Mouse (Mus musculus) intestine, embryonic 14.5 days (tissue): ENCODE data around the gene Lrrc75a. TPM values are rescaled to one million over a fixed set of nuclear protein-coding genes. Genes with fewer than 3 reads are reported as not detected.

Experiments used
- ATAC-seq: fragments of 200-750 bp; cut with Nextera tagmentation; replicated peaks from 2 replicates; pipeline ENCODE4 v1.8.0; 2017; ENCODE audit warnings: low read depth, moderate number of reproducible peaks, moderate TSS enrichment, moderate library complexity; ENCODE audit not compliant: low FRiP score, low TSS enrichment
- DNase-seq: peaks from one replicate; pipeline ENCODE4 v3.0.0-alpha.2; 2018; ENCODE audit warnings: low spot score
- H3K27ac ChIP-seq: fragments of 300-500 bp; sonication (generic); 2 replicates; pipeline ENCODE4 v1.5.1; 2014; ENCODE audit warnings: low read depth, mild to moderate bottlenecking, control low read depth
- H3K27me3 ChIP-seq: fragments of 300-500 bp; sonication (generic); replicated peaks from 2 replicates; pipeline ENCODE4 v1.6.1; 2014; ENCODE audit warnings: low read length, control low read depth; ENCODE audit not compliant: control insufficient read depth, insufficient read depth
- H3K36me3 ChIP-seq: fragments of 300-500 bp; sonication (generic); 2 replicates; pipeline ENCODE4 v1.6.1; 2014; ENCODE audit warnings: low read length, control low read depth; ENCODE audit not compliant: control insufficient read depth, insufficient read depth
- H3K4me1 ChIP-seq: fragments of 300-500 bp; sonication (generic); replicated peaks from 2 replicates; pipeline ENCODE4 v1.6.1; 2014; ENCODE audit warnings: low read length, control low read depth, mixed read lengths; ENCODE audit not compliant: control insufficient read depth, insufficient read depth
- H3K4me2 ChIP-seq: fragments of 300-500 bp; sonication (generic); 2 replicates; pipeline ENCODE4 v1.6.1; 2014; ENCODE audit warnings: low read length
- H3K4me3 ChIP-seq: fragments of 300-500 bp; sonication (generic); 2 replicates; pipeline ENCODE4 v1.5.1; 2014; ENCODE audit warnings: low read depth, low read length, control low read depth, mixed read lengths
- H3K9ac ChIP-seq: fragments of 300-500 bp; sonication (generic); 2 replicates; pipeline ENCODE4 v1.6.1; 2014; ENCODE audit warnings: mild to moderate bottlenecking, low read length
- H3K9me3 ChIP-seq: fragments of 300-500 bp; sonication (generic); 2 replicates; pipeline ENCODE4 v1.6.1; 2016; ENCODE audit warnings: low read length, control low read depth; ENCODE audit not compliant: control insufficient read depth
- WGBS: fragments of 180-500 bp; shearing (Covaris S2); extraction: QIAGEN DNeasy Blood & Tissue Kit; methylation state at CpG from one replicate; pipeline ENCODE4 v1.1.7; 2014; 5-methylcytosine and 5-hydroxymethylcytosine counted together
- polyA plus RNA-seq: library from polyadenylated mRNA; unstranded; fragments of >200 nt; fragmentation: Nextera tagmentation; extraction: Ambion mirVana; gene quantifications from 2 replicates; pipeline ENCODE4 v1.2.1, GENCODE M21; 2014

Gene Lrrc75a
- polyA plus RNA-seq, 1 experiment from 2014 or later: 12.9 TPM

DNA sequence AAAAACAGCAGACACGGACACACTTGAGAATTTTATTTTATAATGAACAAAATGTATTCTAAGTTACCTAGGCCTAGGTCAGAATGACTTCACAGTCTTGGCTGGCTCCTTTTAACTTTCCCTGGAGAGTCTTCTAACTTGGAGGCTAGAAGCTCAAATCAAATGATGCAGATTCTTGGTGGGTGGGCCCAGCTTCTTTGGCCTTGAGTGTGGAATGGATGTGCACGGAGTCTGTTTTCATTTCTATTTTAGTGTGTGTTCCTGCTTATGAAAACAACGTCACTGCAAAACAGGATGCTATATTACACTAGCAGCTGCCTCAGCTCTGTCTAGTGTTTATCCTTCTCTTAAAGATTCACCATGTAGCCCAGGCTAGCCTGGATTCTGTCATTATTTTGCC lies 12.9 kb downstream of the Lrrc75a start:
- Histone ChIP-seq H3K9ac (no peak overlapping the region), H3K27ac (no peak overlapping the region), H3K27me3 (no peaks in the 10 kb centered on the region), H3K9me3 (no peaks in the 10 kb centered on the region), H3K4me3 (no peak overlapping the region), H3K36me3 (no peaks in the 10 kb centered on the region; the same call in 1 of the 2 replicates), H3K4me2 (no peak overlapping the region), H3K4me1 (peaks cover 12% of the 10 kb centered on the region)
- ATAC-seq (no peak), DNase-seq (no peak)
- WGBS: 63% methylated on average over 3 of the region's 3 CpGs

DNA sequence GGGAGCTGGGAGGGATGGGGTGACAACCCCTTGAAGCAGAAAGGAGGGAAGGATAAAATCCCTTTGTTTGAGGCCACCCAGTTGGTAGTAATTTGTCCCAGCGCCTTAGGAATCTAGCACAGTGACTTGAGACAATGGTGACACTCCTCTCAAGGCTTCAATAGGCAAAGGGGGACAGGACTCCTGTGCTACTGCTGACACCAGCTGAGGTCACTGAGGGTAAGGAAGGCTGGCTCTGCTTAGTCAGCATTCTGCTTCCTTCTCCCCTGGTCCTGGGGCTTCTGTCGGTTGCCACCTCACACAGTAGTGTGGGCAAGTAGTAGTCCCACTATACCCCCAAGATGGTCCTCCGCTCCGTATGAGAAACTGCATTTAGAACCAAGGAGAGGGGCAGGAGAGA lies 17.2 kb downstream of the Lrrc75a start:
- Histone ChIP-seq H3K9ac (no peak overlapping the region), H3K4me2 (no peak overlapping the region), H3K9me3 (no peaks in the 10 kb centered on the region), H3K36me3 (no peaks in the 10 kb centered on the region), H3K4me3 (no peak overlapping the region), H3K27me3 (no peaks in the 10 kb centered on the region), H3K4me1 (peaks cover 25% of the 10 kb centered on the region), H3K27ac (no peak overlapping the region)
- 55% methylated on average over 4 of the region's 4 CpGs for WGBS
- DNase-seq: no peak
- ATAC-seq: no peak

DNA sequence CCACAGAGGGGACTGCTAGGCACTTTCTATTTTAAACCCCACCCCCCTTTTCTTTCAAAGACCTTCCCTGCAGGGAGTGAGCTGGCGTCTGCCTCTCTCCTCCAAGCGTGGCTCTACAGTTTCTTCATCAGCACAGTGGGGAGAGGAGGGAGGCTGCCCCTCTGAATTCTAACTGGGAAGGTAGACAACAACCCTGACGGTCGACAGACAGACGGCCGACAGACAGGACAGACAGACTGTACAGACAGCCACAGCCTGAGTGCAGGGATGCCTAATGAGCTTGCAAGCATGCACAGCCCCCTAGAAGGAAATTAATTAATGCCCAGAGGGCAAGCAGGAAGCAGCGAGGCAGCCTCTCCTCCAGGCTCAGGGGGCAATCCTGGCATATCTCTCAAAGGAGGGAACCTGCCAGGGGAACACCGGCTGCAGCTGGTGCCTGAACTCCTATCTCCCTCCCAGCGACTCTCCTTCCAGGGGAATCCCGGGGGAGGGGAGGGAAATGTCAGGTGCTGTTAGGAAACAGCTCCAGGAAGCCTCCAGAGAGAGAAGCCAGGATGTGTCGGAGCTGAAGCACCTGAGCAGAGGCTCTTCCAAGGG lies 18.0 kb downstream of the Lrrc75a start:
- Histone ChIP-seq H3K36me3 (no peaks in the 10 kb centered on the region), H3K9ac (0 out of 2 replicates have a peak overlapping the region, but pooled peaks have one; percentile 1), H3K4me3 (no peak overlapping the region), H3K4me1 (peaks cover 28% of the 10 kb centered on the region), H3K4me2 (peak overlapping the region; percentile 14), H3K27ac (peak overlapping the region; percentile 3; the same call in 1 of the 2 replicates), H3K27me3 (no peaks in the 10 kb centered on the region), H3K9me3 (no peaks in the 10 kb centered on the region)
- ATAC-seq (0 out of 2 replicates have a peak, but pooled peaks have one; percentile 29), DNase-seq (no peak)
- 4% methylated on average over 11 of the region's 11 CpGs for WGBS

DNA sequence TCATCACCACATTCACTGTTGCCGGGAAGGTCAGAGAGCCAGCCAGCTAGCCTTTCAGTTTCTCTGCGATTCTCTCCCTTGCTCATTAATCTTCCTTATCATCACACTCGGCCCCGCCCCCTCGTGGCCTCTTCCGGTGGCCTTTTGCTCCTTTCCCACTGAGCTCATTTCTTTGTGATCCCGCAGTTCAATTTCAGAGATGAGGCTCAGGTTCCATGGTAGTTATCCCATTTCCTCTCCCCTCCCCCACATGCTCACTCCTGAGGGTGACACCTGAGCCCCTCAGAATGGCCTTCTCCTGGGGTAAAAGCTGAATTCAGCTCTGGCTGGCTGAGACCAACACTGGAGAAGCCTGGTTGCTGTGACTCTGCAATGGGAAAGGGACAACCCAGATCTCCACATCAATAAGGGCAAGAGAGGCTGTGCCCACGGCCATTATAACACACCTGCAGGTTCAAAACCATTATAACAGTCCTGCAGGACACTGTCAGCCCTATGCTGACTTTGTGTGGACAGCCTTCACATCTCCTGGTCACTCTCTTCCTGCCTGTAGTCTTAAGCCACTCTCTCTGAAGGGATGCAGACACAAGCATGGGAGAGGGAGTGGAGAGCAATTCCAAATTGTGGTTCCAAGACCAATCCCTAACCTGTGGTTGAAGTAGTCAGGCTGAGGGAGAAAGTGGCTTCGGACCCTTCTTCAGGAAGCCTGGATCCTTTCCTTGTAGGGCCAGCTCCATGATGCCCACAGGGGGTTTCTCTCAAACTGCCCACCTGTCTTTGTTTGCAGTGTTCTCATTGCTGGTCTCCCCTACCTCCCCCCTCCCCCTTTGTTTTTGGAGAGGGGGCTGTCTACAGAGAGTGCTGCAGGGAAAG lies 18.7 kb downstream of the Lrrc75a start:
- peak overlapping the region; percentile 3 for H3K27ac ChIP-seq
- no peaks in the 10 kb centered on the region for H3K36me3 ChIP-seq
- peaks cover 35% of the 10 kb centered on the region for H3K4me1 ChIP-seq
- H3K4me2 ChIP-seq: peak overlapping the region; percentile 14; the same call in 1 of the 2 replicates
- ATAC-seq (no peak), DNase-seq (peak; percentile 63)
- H3K9me3 ChIP-seq: no peaks in the 10 kb centered on the region
- H3K9ac ChIP-seq: no peak overlapping the region
- no peaks in the 10 kb centered on the region for H3K27me3 ChIP-seq
- H3K4me3 ChIP-seq: no peak overlapping the region
- 7% methylated on average over 9 of the region's 9 CpGs for WGBS

DNA sequence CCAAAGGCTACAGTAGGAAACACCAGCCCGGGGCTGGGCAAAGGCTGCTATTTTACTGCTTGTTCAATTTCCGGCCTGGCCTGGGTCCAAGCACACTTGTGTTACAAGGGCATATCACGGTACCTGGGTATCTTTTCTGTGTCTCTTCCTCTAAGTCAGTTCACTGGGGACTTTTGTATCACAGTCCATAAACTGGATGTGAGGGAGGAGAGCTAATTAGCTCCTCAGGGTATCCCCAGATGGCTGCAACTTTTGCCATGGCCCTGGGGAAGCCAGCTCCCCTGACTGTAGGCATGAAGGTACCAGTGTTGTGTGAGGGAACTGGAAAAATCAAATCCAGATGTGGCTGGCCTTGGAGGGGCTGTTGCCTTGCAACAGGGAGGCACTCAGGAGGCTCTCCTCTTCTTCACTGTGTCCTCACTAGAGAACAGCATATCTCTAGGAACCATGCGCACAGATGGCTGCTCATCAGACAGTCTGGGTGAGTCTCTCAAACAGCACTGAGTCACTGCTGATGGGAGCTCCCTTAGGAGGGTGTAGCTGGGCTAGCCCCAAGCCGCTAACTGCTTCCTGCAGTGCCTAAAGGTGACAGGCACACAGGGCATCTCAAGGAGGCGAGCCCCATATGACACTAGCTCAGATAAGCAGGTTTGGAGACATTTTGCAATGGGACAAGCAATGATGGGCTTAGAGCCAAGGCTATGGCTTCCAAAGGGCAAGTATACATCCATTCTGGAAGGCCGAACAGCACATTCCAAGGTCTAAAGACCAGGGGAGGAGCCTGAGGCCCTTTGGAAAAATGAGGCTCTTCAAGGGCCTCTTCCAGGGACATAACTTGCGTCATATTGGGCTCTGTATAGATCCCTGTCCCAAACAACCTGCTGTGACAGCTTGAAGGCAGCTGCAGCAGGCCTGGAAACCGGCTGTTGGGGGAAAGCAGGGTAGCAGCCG lies 23.7 kb downstream of the Lrrc75a start:
- Histone ChIP-seq H3K4me3 (no peak overlapping the region), H3K9ac (no peak overlapping the region)

DNA sequence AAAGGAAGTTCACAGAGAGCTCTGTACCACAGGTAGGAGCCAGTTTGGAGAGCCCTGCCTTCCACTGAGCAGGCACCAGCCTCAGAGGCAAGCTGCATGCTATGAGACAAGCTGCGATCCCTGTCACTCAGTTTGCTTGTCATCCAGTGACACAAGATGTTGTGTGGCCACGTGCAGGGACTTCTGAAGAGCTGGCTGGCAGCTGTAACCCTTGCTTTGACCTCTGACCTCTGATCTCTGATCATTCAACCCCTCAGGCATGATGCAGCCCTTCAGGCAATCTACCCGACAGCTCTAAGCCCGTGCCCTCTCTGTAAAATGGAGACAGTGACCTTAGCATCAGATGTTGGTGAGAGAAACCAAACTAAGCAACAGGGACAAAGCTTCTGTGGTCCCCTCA lies 25.5 kb downstream of the Lrrc75a start:
- WGBS: 58% methylated on average over 4 of the region's 4 CpGs
- Histone ChIP-seq H3K4me1 (peaks cover 16% of the 10 kb centered on the region), H3K4me2 (no peak overlapping the region), H3K36me3 (peaks cover 16% of the 10 kb centered on the region), H3K9ac (no peak overlapping the region), H3K27ac (no peak overlapping the region), H3K27me3 (no peaks in the 10 kb centered on the region), H3K4me3 (no peak overlapping the region), H3K9me3 (no peaks in the 10 kb centered on the region)
- ATAC-seq (no peak), DNase-seq (no peak)

More for the DNA sequence above, 23.7 kb downstream of the Lrrc75a start:
- Histone ChIP-seq H3K27me3 (no peaks in the 10 kb centered on the region), H3K9me3 (no peaks in the 10 kb centered on the region), H3K4me2 (no peak overlapping the region), H3K27ac (peak overlapping the region; percentile 57), H3K36me3 (0 out of 2 replicates have a peak, but pooled peaks cover 4% of the 10 kb centered on the region), H3K4me1 (peaks cover 26% of the 10 kb centered on the region)
- WGBS: 52% methylated on average over 10 of the region's 10 CpGs
- peak; percentile 59 for ATAC-seq
- no peak for DNase-seq

DNA sequence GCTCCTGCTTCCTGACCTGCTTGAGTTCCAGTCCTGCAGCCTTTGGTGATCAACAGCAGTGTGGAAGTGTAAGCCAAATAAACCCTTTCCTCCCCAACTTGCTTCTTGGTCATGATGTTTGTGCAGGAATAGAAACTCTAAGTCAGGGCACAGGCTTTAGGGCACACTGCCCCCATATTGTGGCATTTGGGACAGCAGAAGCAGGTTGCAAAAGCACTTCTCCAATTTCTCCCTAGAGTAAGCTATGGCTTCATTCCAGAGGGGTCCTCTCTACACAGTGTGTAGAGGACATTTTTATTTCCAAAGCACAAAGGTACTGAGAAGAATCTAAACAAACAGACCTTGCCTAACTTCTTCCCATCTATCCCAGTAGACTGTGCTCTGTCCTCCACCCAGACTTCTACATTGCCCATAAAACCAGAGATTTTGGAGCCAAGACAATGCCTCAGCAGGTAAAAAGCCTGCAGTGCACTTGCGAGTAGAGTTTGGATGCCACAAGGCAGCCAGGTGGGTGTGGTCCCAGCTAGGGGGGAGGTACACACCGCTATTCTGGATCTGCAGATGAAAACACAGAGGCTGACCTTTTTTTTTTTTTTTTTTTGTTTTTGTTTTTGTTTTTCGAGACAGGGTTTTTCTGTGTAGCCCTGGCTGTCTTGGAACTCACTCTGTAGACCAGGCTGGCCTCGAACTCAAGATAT lies 26.6 kb downstream of the Lrrc75a start:
- Histone ChIP-seq H3K9me3 (no peaks in the 10 kb centered on the region), H3K27me3 (no peaks in the 10 kb centered on the region), H3K27ac (no peak overlapping the region), H3K36me3 (peaks cover 24% of the 10 kb centered on the region), H3K9ac (no peak overlapping the region), H3K4me2 (no peak overlapping the region), H3K4me3 (no peak overlapping the region), H3K4me1 (peaks cover 16% of the 10 kb centered on the region)
- DNase-seq: no peak
- 86% methylated on average over 4 of the region's 4 CpGs for WGBS
- ATAC-seq: no peak

DNA sequence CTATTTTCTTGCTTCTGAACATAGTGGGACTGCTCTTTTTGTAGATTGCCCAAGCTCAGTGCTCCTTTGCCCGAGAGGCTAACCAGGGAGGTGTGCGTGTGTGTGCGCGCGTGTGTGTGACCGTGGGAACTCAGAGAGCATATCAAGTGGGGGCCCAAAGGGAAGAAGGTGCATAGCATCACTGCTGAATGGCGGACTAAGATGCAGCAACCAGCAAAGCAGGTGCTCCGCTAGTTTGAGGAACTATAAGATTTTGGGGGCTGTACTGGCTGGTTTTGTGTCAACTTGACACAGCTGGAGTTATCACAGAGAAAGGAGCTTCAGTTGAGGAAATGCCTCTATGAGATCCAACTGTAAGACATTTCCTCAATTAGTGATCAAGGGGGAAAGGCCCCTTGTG lies 27.2 kb downstream of the Lrrc75a start:
- H3K9ac ChIP-seq: no peak overlapping the region
- WGBS: 94% methylated on average over 8 of the region's 8 CpGs
- peaks cover 24% of the 10 kb centered on the region for H3K36me3 ChIP-seq
- H3K4me1 ChIP-seq: peaks cover 16% of the 10 kb centered on the region
- H3K9me3 ChIP-seq: no peaks in the 10 kb centered on the region
- H3K27ac ChIP-seq: no peak overlapping the region
- DNase-seq: no peak
- no peak overlapping the region for H3K4me2 ChIP-seq
- H3K27me3 ChIP-seq: no peaks in the 10 kb centered on the region
- H3K4me3 ChIP-seq: no peak overlapping the region
- no peak for ATAC-seq
